Mouse (Mus musculus) lung, embryonic 16.5 days (tissue): ENCODE measurements at regions not wholly inside any gene's neighbourhood (a gene's known extent, or its start where the extent isn't known, plus 50 kb on each side); places are given as distances from the start of the nearest gene placed in this dataset.
A peak's percentile ranks its signal among the peaks of the same experiment; 100 is the strongest.
"Not testable (repeated sequence)": the region's sequence is repeated elsewhere in the genome, so short reads cannot be mapped to it uniquely, and the experiment has no call there.

Experiments used
- ATAC-seq: fragments of 200-750 bp; cut with Nextera tagmentation; 2 replicates; pipeline ENCODE4 v1.8.0; 2017; ENCODE audit warnings: low read depth, mild to moderate bottlenecking, moderate library complexity
- H3K27ac ChIP-seq: fragments of 300-500 bp; sonication (generic); 2 replicates; pipeline ENCODE4 v1.5.1; 2014; ENCODE audit warnings: mild to moderate bottlenecking, control low read depth, low read length
- H3K27me3 ChIP-seq: fragments of 300-500 bp; sonication (generic); 2 replicates; pipeline ENCODE4 v1.6.1; 2014; ENCODE audit warnings: low read depth, low read length, mixed read lengths; ENCODE audit not compliant: control insufficient read depth, insufficient read depth
- H3K36me3 ChIP-seq: fragments of 300-500 bp; sonication (generic); 2 replicates; pipeline ENCODE4 v1.6.1; 2014; ENCODE audit warnings: low read length; ENCODE audit not compliant: control insufficient read depth, insufficient read depth
- H3K4me1 ChIP-seq: fragments of 300-500 bp; sonication (generic); replicated peaks from 2 replicates; pipeline ENCODE4 v1.6.1; 2014; ENCODE audit warnings: low read length, mixed read lengths; ENCODE audit not compliant: control insufficient read depth, insufficient read depth
- H3K4me2 ChIP-seq: fragments of 300-500 bp; sonication (generic); 2 replicates; pipeline ENCODE4 v1.6.1; 2014; ENCODE audit warnings: low read depth, low read length, control low read depth
- H3K4me3 ChIP-seq: fragments of 300-500 bp; sonication (generic); 2 replicates; pipeline ENCODE4 v1.5.1; 2014; ENCODE audit warnings: mild to moderate bottlenecking, low read length, control low read depth
- H3K9ac ChIP-seq: fragments of 300-500 bp; sonication (generic); 2 replicates; pipeline ENCODE4 v1.6.1; 2014; ENCODE audit warnings: low read length, control low read depth
- H3K9me3 ChIP-seq: fragments of 300-500 bp; sonication (generic); 2 replicates; pipeline ENCODE4 v1.6.1; 2016; ENCODE audit warnings: low read length; ENCODE audit not compliant: control insufficient read depth
- WGBS: fragments of 180-500 bp; shearing (Covaris S2); extraction: QIAGEN DNeasy Blood & Tissue Kit; methylation state at CpG from one replicate; pipeline ENCODE4 v1.1.7; 2014; 5-methylcytosine and 5-hydroxymethylcytosine counted together

DNA sequence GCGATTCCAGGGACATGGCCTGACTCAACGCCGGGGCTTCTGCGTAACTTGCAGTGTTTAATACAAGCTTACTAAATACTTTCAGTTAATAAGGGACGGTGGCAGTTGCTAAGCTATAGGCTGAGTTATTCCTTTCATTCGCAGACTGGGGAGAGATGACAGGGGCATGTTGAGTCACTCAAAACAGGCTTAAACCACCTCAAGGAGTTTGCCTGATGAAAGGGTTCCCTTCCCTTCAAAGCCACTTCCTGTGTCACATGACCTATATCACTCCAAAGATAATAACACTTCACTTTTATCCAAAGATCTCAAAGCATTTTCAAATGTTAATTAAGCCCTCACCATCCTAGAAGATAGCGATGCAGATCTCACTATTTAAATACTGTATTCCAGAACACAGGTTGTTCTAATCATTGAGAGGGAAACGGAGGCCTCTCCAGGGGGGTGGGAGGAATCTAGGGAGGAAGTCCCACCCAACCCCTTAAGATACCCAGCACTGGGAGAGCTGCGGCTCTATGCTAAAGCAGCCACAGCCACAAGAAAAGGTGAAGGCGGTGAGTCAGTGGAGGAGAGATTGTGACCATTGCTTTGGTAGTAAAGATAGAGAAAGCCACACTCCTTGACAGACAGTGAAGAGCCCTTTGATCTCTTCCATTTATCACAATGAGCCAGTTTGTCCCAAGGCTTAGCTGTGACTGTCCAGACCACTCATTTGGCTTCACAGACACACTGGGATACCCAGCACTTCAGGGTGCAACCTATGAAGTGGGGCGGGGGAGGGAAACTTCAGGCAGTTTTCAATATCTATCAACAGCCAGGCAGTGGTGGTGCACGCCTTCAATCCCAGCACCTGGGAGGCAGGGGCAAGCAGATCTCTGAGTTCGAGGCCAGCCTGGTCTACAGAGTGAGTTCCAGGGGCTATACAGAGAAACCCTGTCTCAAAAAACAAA is 182.0 kb upstream of the Cdkn3 start:
- Histone ChIP-seq H3K4me1 (no peaks in the 10 kb centered on the region; the same call in 1 of the 2 replicates), H3K9me3 (no peaks in the 10 kb centered on the region), H3K9ac (no peak overlapping the region), H3K27me3 (no peaks in the 10 kb centered on the region), H3K27ac (peak overlapping the region; percentile 32), H3K36me3 (no peaks in the 10 kb centered on the region), H3K4me3 (no peak overlapping the region), H3K4me2 (no peak overlapping the region)
- ATAC-seq = peak; percentile 79
- 32% methylated on average over 13 of the region's 13 CpGs for WGBS

DNA sequence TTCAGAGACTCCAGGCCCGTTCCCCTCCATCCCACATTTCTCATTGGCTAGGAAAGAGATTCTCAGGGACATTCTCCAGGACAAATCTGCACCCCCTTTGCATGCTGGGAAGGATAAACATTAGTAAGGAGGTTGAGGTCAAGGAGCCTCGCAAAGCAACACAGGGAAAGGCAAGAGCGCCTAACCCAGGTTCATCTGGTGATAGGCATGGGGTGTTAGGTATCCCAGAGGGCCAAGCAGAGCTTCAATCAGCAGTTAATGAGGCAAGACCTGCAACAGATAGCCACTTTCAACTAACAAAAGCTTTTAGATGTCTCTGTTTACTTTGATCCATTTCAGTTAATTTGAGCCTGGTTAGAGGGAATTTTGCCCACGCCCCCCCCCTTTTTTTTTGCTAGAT is 184.5 kb upstream of the Cdkn3 start:
- no peaks in the 10 kb centered on the region for H3K4me1 ChIP-seq
- H3K27me3 ChIP-seq = no peaks in the 10 kb centered on the region
- no peak for ATAC-seq
- no peaks in the 10 kb centered on the region for H3K36me3 ChIP-seq
- no peaks in the 10 kb centered on the region for H3K9me3 ChIP-seq
- no peak overlapping the region for H3K27ac ChIP-seq
- no peak overlapping the region for H3K9ac ChIP-seq
- WGBS = 65% methylated on average over 4 of the region's 4 CpGs
- no peak overlapping the region for H3K4me3 ChIP-seq
- no peak overlapping the region for H3K4me2 ChIP-seq

DNA sequence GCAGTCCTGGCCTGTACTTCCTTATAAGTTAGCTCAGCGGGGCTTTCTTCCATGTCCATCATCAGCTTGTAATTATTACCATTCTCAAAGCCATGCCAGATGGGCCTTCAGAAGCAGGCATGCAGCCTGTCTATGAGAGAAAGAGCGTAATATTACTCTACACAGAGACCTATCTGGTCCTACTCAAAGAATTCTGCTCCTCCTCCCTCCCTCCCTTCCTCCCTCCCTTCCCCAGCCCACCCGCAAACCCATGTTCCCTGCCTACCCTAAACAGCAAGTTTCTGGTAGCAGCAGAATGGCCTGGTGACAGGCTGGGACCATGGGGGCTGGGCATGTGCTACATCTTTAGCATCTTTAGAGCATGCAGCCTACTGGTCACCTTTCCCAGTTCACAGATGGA is 184.9 kb upstream of the Cdkn3 start:
- no peak overlapping the region for H3K4me2 ChIP-seq
- no peaks in the 10 kb centered on the region for H3K27me3 ChIP-seq
- H3K4me1 ChIP-seq = no peaks in the 10 kb centered on the region
- no peak for ATAC-seq
- no peak overlapping the region for H3K27ac ChIP-seq
- H3K9me3 ChIP-seq = no peaks in the 10 kb centered on the region
- no peak overlapping the region for H3K4me3 ChIP-seq
- no peaks in the 10 kb centered on the region for H3K36me3 ChIP-seq
- no peak overlapping the region for H3K9ac ChIP-seq
- 69% methylated on average over 3 of the region's 3 CpGs for WGBS

DNA sequence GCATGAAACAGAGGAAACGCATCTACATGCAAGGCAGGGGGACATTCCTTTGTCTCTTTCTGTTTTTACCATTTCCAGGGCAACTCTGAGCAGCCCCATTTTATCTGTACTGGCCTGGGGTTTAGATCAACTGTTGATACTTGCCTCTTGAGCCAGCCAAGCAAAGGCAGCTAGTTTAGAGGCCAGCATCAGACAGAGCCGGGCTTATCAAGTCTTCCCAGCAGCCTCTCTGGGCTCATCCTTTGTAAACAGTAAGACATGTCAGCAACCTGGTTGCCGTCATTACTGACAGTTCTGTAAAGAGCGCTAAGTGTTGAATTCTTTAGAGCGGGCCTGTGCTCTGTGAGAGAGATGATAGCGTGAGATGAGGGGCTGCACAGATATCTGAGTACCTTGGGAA is 182.9 kb upstream of the Bmp4 start:
- Histone ChIP-seq H3K36me3 (no peaks in the 10 kb centered on the region), H3K4me3 (no peak overlapping the region), H3K4me1 (peaks cover 7% of the 10 kb centered on the region), H3K27me3 (no peaks in the 10 kb centered on the region), H3K27ac (no peak overlapping the region), H3K9ac (no peak overlapping the region), H3K9me3 (no peaks in the 10 kb centered on the region), H3K4me2 (no peak overlapping the region)
- ATAC-seq = no peak
- WGBS = 45% methylated on average over 6 of the region's 6 CpGs

DNA sequence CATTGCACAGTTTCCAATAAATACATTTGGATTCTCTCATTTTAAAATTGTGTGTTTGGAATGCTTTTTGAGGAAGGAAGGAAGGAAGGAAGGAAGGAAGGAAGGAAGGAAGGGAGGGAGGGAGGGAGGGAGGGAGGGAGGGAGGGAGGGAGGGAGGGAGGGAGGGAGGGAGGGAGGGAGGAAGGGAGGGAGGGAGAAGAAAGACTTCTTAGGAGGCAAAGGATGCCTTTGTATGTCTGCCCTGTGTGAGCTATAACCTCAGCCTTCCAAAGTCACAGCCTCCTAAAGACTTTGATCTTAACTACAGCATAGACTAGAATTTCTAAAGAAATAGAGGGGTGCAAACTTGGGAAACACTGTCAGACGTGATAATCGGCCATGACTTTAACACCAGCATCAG is 182.5 kb upstream of the Bmp4 start:
- not testable (repeated sequence) for H3K4me2 ChIP-seq, H3K36me3 ChIP-seq, H3K4me3 ChIP-seq, H3K9me3 ChIP-seq, H3K27ac ChIP-seq, H3K9ac ChIP-seq, ATAC-seq, H3K4me1 ChIP-seq, H3K27me3 ChIP-seq
- WGBS = 72% methylated on average over 2 of the region's 2 CpGs

DNA sequence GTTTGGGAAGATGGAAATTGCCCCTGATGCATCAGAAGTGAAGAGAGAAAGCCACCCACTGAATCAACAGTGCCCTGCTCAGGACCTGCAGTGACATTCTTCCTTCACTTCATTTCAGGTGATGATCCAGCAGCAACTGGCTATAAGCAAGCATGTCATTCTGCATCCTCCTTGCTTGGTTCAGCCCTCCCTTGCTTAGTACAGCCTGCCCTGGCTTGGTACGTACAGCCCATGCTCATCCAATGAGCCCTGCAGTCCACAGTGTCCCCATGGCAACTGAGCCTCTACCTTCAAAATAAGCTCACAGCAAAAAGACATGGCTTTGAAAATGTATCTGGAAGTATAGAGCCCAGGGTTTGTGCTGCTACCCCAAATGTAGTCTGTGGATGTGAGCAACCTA is 181.4 kb upstream of the Bmp4 start:
- 80% methylated on average over 1 of the region's 1 CpGs for WGBS

DNA sequence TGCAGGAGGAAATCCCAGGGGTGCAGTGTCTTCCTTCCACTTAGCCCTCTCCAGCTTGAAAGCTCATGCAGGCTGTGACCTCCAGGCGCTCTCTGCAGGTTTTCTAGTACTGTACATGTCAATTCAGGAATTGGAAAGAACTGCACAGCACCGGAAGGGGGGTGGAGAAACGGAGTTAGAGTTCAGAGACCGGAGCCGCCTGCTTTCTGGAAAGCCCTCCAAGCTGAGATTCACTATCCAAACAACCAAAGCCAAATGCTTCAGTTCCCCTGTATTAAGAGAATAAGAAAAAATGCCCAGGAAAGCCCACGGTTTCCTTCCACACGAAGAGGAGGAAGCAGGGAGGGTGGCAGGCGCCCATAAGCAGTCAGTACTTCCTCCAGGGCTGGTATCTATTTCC is 178.8 kb upstream of the Bmp4 start:
- peaks cover 7% of the 10 kb centered on the region for H3K4me1 ChIP-seq
- ATAC-seq = 0 out of 2 replicates have a peak, but pooled peaks have one; percentile 45
- peak overlapping the region; percentile 33; the same call in 1 of the 2 replicates for H3K27ac ChIP-seq
- 39% methylated on average over 8 of the region's 8 CpGs for WGBS
- H3K36me3 ChIP-seq = no peaks in the 10 kb centered on the region
- no peak overlapping the region for H3K9ac ChIP-seq
- H3K9me3 ChIP-seq = no peaks in the 10 kb centered on the region
- no peaks in the 10 kb centered on the region for H3K27me3 ChIP-seq
- H3K4me3 ChIP-seq = no peak overlapping the region
- H3K4me2 ChIP-seq = no peak overlapping the region; the same call in 1 of the 2 replicates

More for the DNA sequence above, 181.4 kb upstream of the Bmp4 start:
- no peak for ATAC-seq
- H3K36me3 ChIP-seq = no peaks in the 10 kb centered on the region
- H3K27me3 ChIP-seq = no peaks in the 10 kb centered on the region
- H3K27ac ChIP-seq = no peak overlapping the region
- no peak overlapping the region for H3K4me2 ChIP-seq
- no peak overlapping the region for H3K4me3 ChIP-seq
- no peak overlapping the region for H3K9ac ChIP-seq
- no peaks in the 10 kb centered on the region for H3K9me3 ChIP-seq
- peaks cover 7% of the 10 kb centered on the region for H3K4me1 ChIP-seq

DNA sequence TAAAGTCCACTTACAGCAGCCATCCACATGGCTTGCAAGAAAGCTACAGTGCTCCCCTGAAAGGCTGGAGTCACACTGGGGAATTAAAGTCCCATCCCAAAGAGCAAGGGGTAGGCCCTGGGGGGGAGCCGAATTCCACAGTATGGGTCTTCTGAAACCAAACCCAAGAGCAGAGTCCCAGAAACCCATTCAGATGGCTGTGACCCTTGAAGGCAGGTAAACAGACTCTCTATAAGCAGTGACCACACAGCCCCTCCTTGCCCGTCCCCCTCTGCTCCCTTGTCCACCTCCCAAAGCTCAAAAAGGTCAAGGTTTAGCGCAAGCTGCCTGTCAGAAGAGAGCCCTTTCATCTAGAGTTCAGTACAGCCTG is 176.9 kb upstream of the Bmp4 start:
- Histone ChIP-seq H3K27ac (no peak overlapping the region), H3K9me3 (no peaks in the 10 kb centered on the region), H3K36me3 (no peaks in the 10 kb centered on the region), H3K4me1 (peaks cover 7% of the 10 kb centered on the region), H3K27me3 (no peaks in the 10 kb centered on the region), H3K4me3 (no peak overlapping the region), H3K4me2 (no peak overlapping the region), H3K9ac (no peak overlapping the region)
- WGBS = 24% methylated on average over 3 of the region's 3 CpGs
- ATAC-seq = no peak

DNA sequence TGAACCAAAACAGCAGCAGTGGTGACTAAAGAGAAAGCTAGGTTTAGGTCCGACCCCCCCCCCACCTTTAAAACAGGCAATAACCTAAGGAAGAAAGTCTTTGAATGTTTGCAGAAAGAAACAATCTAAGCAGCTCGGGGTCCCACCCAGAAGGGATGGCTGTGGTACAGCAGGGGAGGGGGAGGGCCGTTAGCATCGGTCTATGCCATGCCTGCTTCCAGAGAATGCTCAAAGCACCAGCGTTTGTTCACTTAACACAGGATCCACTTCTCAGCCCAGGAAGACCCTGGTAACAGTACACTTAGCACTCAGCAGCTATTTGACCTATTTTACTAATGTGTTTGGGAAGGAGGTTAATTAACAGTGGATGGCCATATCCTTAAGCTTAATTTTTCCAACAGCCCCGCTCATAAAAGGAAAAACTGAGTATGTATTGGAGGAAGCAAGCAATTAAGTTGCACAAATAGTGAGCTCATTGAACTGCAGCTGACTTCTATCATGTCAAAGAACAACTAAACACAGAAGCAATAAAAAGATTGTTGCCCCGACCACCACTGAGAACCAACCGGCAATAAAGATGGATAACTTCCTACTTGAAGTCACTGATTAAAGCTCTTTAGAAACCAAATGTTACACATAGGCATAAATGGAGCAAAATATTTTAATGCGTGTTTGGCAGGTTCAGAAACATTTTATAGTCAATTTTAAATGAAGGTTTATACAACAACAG is 176.4 kb upstream of the Bmp4 start:
- no peaks in the 10 kb centered on the region for H3K9me3 ChIP-seq
- ATAC-seq = no peak
- no peak overlapping the region for H3K9ac ChIP-seq
- H3K4me2 ChIP-seq = no peak overlapping the region
- H3K4me1 ChIP-seq = peaks cover 7% of the 10 kb centered on the region
- no peaks in the 10 kb centered on the region for H3K27me3 ChIP-seq
- no peak overlapping the region for H3K27ac ChIP-seq
- H3K4me3 ChIP-seq = no peak overlapping the region
- H3K36me3 ChIP-seq = no peaks in the 10 kb centered on the region
- 17% methylated on average over 9 of the region's 9 CpGs for WGBS
